Mouse (Mus musculus) hematopoietic stem cell, adult 5-6 weeks (primary cell): ENCODE data around the gene Gm12216. TPM values are rescaled to one million over a fixed set of nuclear protein-coding genes. Genes with fewer than 3 reads are reported as not detected.

Experiments used
- ATAC-seq, 2 experiments: fragments of 125-278 bp in 1 of 2; replicated peaks in 1 of 2; 2 replicates each; pipeline ENCODE4 v1.8.0; 2016 to 2017; ENCODE audit warnings: inconsistent platforms in 2 of 2, mild to moderate bottlenecking in 2 of 2, moderate number of reproducible peaks in 2 of 2, low read depth in 1 of 2, moderate TSS enrichment in 1 of 2; ENCODE audit not compliant: low FRiP score in 2 of 2, poor library complexity in 2 of 2, severe bottlenecking in 2 of 2, insufficient read depth in 1 of 2, low TSS enrichment in 1 of 2
- total RNA-seq: library from RNA; stranded (forward); fragments of 172-1452, 232-1000 nt; gene quantifications from 2 replicates; pipeline ENCODE4 v1.2.3, GENCODE M21; 2017

Gm12216 gene
- total RNA-seq, 1 experiment from 2014 or later, result 15.1 TPM

- no peak for ATAC-seq
Observed at GRCm38 (mm10) chr11:53841514-53841913, 17.5 kb downstream of the Gm12216 start.

GRCm38 (mm10) chr11:53839663-53840642, 19.1 kb downstream of the Gm12216 start:
- ATAC-seq, result no peak

GRCm38 (mm10) chr11:53839147-53839546, 19.9 kb downstream of the Gm12216 start:
- ATAC-seq, result peak; percentile 42 to 63

- no peak for ATAC-seq
Observed at GRCm38 (mm10) chr11:53837731-53838130, 21.3 kb downstream of the Gm12216 start.

GRCm38 (mm10) chr11:53835379-53836010, 23.6 kb downstream of the Gm12216 start:
- peak in 1 of 2 experiments; percentile 55; a peak in 1 of 4 replicates for ATAC-seq

GRCm38 (mm10) chr11:53825409-53825808, 33.6 kb downstream of the Gm12216 start:
- no peak for ATAC-seq

- ATAC-seq, result no peak
Observed at GRCm38 (mm10) chr11:53821945-53822338, 37.1 kb downstream of the Gm12216 start.

- ATAC-seq, result no peak
Observed at GRCm38 (mm10) chr11:53821230-53821944, 37.7 kb downstream of the Gm12216 start.

- ATAC-seq, result no peak
Observed at GRCm38 (mm10) chr11:53820516-53821170, 38.4 kb downstream of the Gm12216 start.

GRCm38 (mm10) chr11:53819511-53819910, 39.5 kb downstream of the Gm12216 start:
- ATAC-seq, result no peak

GRCm38 (mm10) chr11:53818794-53819193, 40.3 kb downstream of the Gm12216 start:
- no peak for ATAC-seq

- no peak for ATAC-seq
Observed at GRCm38 (mm10) chr11:53816841-53817375, 42.1 kb downstream of the Gm12216 start.

- ATAC-seq, result no peak
Observed at GRCm38 (mm10) chr11:53814810-53815209, 44.2 kb downstream of the Gm12216 start.

- ATAC-seq, result no peak
Observed at GRCm38 (mm10) chr11:53813001-53813868, 45.8 kb downstream of the Gm12216 start.

- no peak for ATAC-seq
Observed at GRCm38 (mm10) chr11:53811312-53811711, 47.7 kb downstream of the Gm12216 start.

GRCm38 (mm10) chr11:53810749-53811148, 48.3 kb downstream of the Gm12216 start:
- ATAC-seq, result no peak
